Mouse (Mus musculus): Measurements from ENCODE around the gene Krt33b. TPM values are rescaled to one million over a fixed set of nuclear protein-coding genes. Genes with fewer than 3 reads are reported as not detected.

Krt33b gene
- polyA plus RNA-seq, 1 experiment from 2014 or later = not detected

- no peak overlapping the region for H3K9ac ChIP-seq (ENCODE audit: low read length)
- H3K27ac ChIP-seq (ENCODE audit: low read length) = no peak overlapping the region
- WGBS = 70% methylated on average over 20 of the region's 20 CpGs
- no peak overlapping the region for H3K4me3 ChIP-seq (ENCODE audit: low read length)
- no peaks in the 10 kb centered on the region for H3K4me1 ChIP-seq (ENCODE audit: control insufficient read depth, insufficient read depth, low read length)
- no peak; the same call in 1 of the 2 replicates for ATAC-seq (replicated peaks; ENCODE audit: extremely low read depth, insufficient read depth, low FRiP score)
- no peaks in the 10 kb centered on the region for H3K9me3 ChIP-seq (replicated peaks; ENCODE audit: control insufficient read depth, low read length)
- H3K36me3 ChIP-seq (ENCODE audit: control insufficient read depth, insufficient read depth) = no peaks in the 10 kb centered on the region
- H3K27me3 ChIP-seq (ENCODE audit: control insufficient read depth, insufficient read depth, low read length) = peaks cover 4% of the 10 kb centered on the region; the same call in 1 of the 2 replicates
- H3K4me2 ChIP-seq (ENCODE audit: low read depth, low read length) = no peak overlapping the region
These were observed 44.2 kb downstream of the Krt33b start for GRCm38 (mm10) chr11:99985291-99986092.

GRCm38 (mm10) chr11:99983442-99983841, 46.2 kb downstream of the Krt33b start:
- Histone ChIP-seq H3K27me3 (ENCODE audit: control insufficient read depth, insufficient read depth, low read length) (peaks cover 4% of the 10 kb centered on the region; the same call in 1 of the 2 replicates), H3K27ac (ENCODE audit: low read length) (no peak overlapping the region), H3K4me1 (ENCODE audit: control insufficient read depth, insufficient read depth, low read length) (no peaks in the 10 kb centered on the region), H3K9ac (ENCODE audit: low read length) (no peak overlapping the region), H3K4me3 (ENCODE audit: low read length) (no peak overlapping the region), H3K9me3 (replicated peaks; ENCODE audit: control insufficient read depth, low read length) (no peaks in the 10 kb centered on the region), H3K4me2 (ENCODE audit: low read depth, low read length) (no peak overlapping the region), H3K36me3 (ENCODE audit: control insufficient read depth, insufficient read depth) (no peaks in the 10 kb centered on the region)
- ATAC-seq (replicated peaks; ENCODE audit: extremely low read depth, insufficient read depth, low FRiP score) = no peak
- 82% methylated on average over 1 of the region's 1 CpGs for WGBS

- no peak overlapping the region for H3K4me2 ChIP-seq (ENCODE audit: low read depth, low read length)
- H3K4me3 ChIP-seq (ENCODE audit: low read length) = no peak overlapping the region
- 79% methylated on average over 9 of the region's 9 CpGs for WGBS
- no peak overlapping the region for H3K27ac ChIP-seq (ENCODE audit: low read length)
- H3K9me3 ChIP-seq (replicated peaks; ENCODE audit: control insufficient read depth, low read length) = no peaks in the 10 kb centered on the region
- H3K4me1 ChIP-seq (ENCODE audit: control insufficient read depth, insufficient read depth, low read length) = no peaks in the 10 kb centered on the region
- no peaks in the 10 kb centered on the region for H3K36me3 ChIP-seq (ENCODE audit: control insufficient read depth, insufficient read depth)
- no peak overlapping the region for H3K9ac ChIP-seq (ENCODE audit: low read length)
- H3K27me3 ChIP-seq (ENCODE audit: control insufficient read depth, insufficient read depth, low read length) = peaks cover 4% of the 10 kb centered on the region; the same call in 1 of the 2 replicates
- ATAC-seq (replicated peaks; ENCODE audit: extremely low read depth, insufficient read depth, low FRiP score) = no peak
These were observed 46.9 kb downstream of the Krt33b start for GRCm38 (mm10) chr11:99982731-99983130.

GRCm38 (mm10) chr11:99978953-99979352, 50.7 kb downstream of the Krt33b start, which contains the start of gene Krtap29-1:
Gene Krtap29-1 (minus strand): TSS chr11:99979053.
- 72% methylated on average over 5 of the region's 5 CpGs for WGBS

More at GRCm38 (mm10) chr11:99978953-99979352, 50.7 kb downstream of the Krt33b start, which contains the start of gene Krtap29-1:
- no peaks in the 10 kb centered on the region for H3K4me1 ChIP-seq (ENCODE audit: control insufficient read depth, insufficient read depth, low read length)
- H3K9ac ChIP-seq (ENCODE audit: low read length) = no peak within 1 kb of the TSS
- no peak within 1 kb of the TSS for H3K4me3 ChIP-seq (ENCODE audit: low read length)
- H3K27me3 ChIP-seq (ENCODE audit: control insufficient read depth, insufficient read depth, low read length) = no peaks in the 10 kb centered on the region
- no peaks in the 10 kb centered on the region for H3K36me3 ChIP-seq (ENCODE audit: control insufficient read depth, insufficient read depth)
- H3K9me3 ChIP-seq (replicated peaks; ENCODE audit: control insufficient read depth, low read length) = no peaks in the 10 kb centered on the region; the same call in 1 of the 2 replicates
- no peak for ATAC-seq (replicated peaks; ENCODE audit: extremely low read depth, insufficient read depth, low FRiP score)
- no peak within 1 kb of the TSS for H3K27ac ChIP-seq (ENCODE audit: low read length)
- H3K4me2 ChIP-seq (ENCODE audit: low read depth, low read length) = no peak within 1 kb of the TSS

Other genes starting within 250 kb of the Krt33b start
- gene Krtap4-8, start 249.2 kb downstream of the Krt33b start, polyA plus RNA-seq (2015; fragmentation: Nextera tagmentation; extraction: Ambion mirVana) = not detected in 2 replicates
- not detected in 2 replicates for gene Krtap4-9, start 244.7 kb downstream of the Krt33b start, polyA plus RNA-seq (2015; fragmentation: Nextera tagmentation; extraction: Ambion mirVana)
- not detected in 2 replicates for gene Gm11596, start 236.4 kb downstream of the Krt33b start, polyA plus RNA-seq (2015; fragmentation: Nextera tagmentation; extraction: Ambion mirVana)
- gene Gm11569, start 230.9 kb downstream of the Krt33b start, polyA plus RNA-seq (2015; fragmentation: Nextera tagmentation; extraction: Ambion mirVana) = not detected in 2 replicates
- not detected in 2 replicates for gene Gm11554, start 225.4 kb downstream of the Krt33b start, polyA plus RNA-seq (2015; fragmentation: Nextera tagmentation; extraction: Ambion mirVana)
- gene Krtap4-13, start 220.0 kb downstream of the Krt33b start, polyA plus RNA-seq (2015; fragmentation: Nextera tagmentation; extraction: Ambion mirVana) = not detected in 2 replicates
- gene Gm11564, start 214.2 kb downstream of the Krt33b start, polyA plus RNA-seq (2015; fragmentation: Nextera tagmentation; extraction: Ambion mirVana) = not detected in 2 replicates
- gene 2300003K06Rik, start 191.8 kb downstream of the Krt33b start, polyA plus RNA-seq (2015; fragmentation: Nextera tagmentation; extraction: Ambion mirVana) = not detected in 2 replicates
- not detected in 2 replicates for gene Krtap4-16, start 178.3 kb downstream of the Krt33b start, polyA plus RNA-seq (2015; fragmentation: Nextera tagmentation; extraction: Ambion mirVana)
- gene Gm11568, start 172.0 kb downstream of the Krt33b start, polyA plus RNA-seq (2015; fragmentation: Nextera tagmentation; extraction: Ambion mirVana) = not detected in 2 replicates
- gene Gm11559, start 165.4 kb downstream of the Krt33b start, polyA plus RNA-seq (2015; fragmentation: Nextera tagmentation; extraction: Ambion mirVana) = not detected in 2 replicates
- not detected in 2 replicates for gene Krtap9-1, start 156.5 kb downstream of the Krt33b start, polyA plus RNA-seq (2015; fragmentation: Nextera tagmentation; extraction: Ambion mirVana)
- not detected in 2 replicates for gene Gm11567, start 150.7 kb downstream of the Krt33b start, polyA plus RNA-seq (2015; fragmentation: Nextera tagmentation; extraction: Ambion mirVana)
- not detected in 2 replicates for gene Krtap31-1, start 121.9 kb downstream of the Krt33b start, polyA plus RNA-seq (2015; fragmentation: Nextera tagmentation; extraction: Ambion mirVana)
- not detected in 2 replicates for gene Gm11565, start 115.1 kb downstream of the Krt33b start, polyA plus RNA-seq (2015; fragmentation: Nextera tagmentation; extraction: Ambion mirVana)
- not detected in 2 replicates for gene Krtap31-2, start 93.6 kb downstream of the Krt33b start, polyA plus RNA-seq (2015; fragmentation: Nextera tagmentation; extraction: Ambion mirVana)
- gene Krtap9-5, start 81.4 kb downstream of the Krt33b start, polyA plus RNA-seq (2015; fragmentation: Nextera tagmentation; extraction: Ambion mirVana) = not detected in 2 replicates
- not detected in 2 replicates for gene Krtap29-1, start 50.8 kb downstream of the Krt33b start, polyA plus RNA-seq (2015; fragmentation: Nextera tagmentation; extraction: Ambion mirVana)
- not detected in 2 replicates for gene Krtap16-1, start 43.3 kb downstream of the Krt33b start, polyA plus RNA-seq (2015; fragmentation: Nextera tagmentation; extraction: Ambion mirVana)
- 0.27 TPM in 1 of 2 replicates, not detected in the other for gene Krtap17-1, start 35.9 kb downstream of the Krt33b start, polyA plus RNA-seq (2015; fragmentation: Nextera tagmentation; extraction: Ambion mirVana)
- not detected in 2 replicates for gene Krt33a, start 13.7 kb downstream of the Krt33b start, polyA plus RNA-seq (2015; fragmentation: Nextera tagmentation; extraction: Ambion mirVana)
- gene Krt34, start 11.7 kb upstream of the Krt33b start, polyA plus RNA-seq (2015; fragmentation: Nextera tagmentation; extraction: Ambion mirVana) = not detected in 2 replicates
- 0.12 TPM in 1 of 2 replicates, not detected in the other for gene Krt31, start 20.7 kb upstream of the Krt33b start, polyA plus RNA-seq (2015; fragmentation: Nextera tagmentation; extraction: Ambion mirVana)
- not detected in 2 replicates for gene Krt32, start 58.4 kb upstream of the Krt33b start, polyA plus RNA-seq (2015; fragmentation: Nextera tagmentation; extraction: Ambion mirVana)
- not detected in 2 replicates for gene Krt35, start 66.4 kb upstream of the Krt33b start, polyA plus RNA-seq (2015; fragmentation: Nextera tagmentation; extraction: Ambion mirVana)
- not detected in 2 replicates for gene Krt36, start 75.8 kb upstream of the Krt33b start, polyA plus RNA-seq (2015; fragmentation: Nextera tagmentation; extraction: Ambion mirVana)
- 0.58 and 1.7 TPM in 2 replicates for gene Krt13, start 91.7 kb upstream of the Krt33b start, polyA plus RNA-seq (2015; fragmentation: Nextera tagmentation; extraction: Ambion mirVana)
- gene Krt15, start 106.1 kb upstream of the Krt33b start, polyA plus RNA-seq (2015; fragmentation: Nextera tagmentation; extraction: Ambion mirVana) = 12.4 and 18.4 TPM in 2 replicates
- 64.1 and 79.3 TPM in 2 replicates for gene Krt19, start 118.8 kb upstream of the Krt33b start, polyA plus RNA-seq (2015; fragmentation: Nextera tagmentation; extraction: Ambion mirVana)
- not detected in 2 replicates for gene Krt9, start 163.4 kb upstream of the Krt33b start, polyA plus RNA-seq (2015; fragmentation: Nextera tagmentation; extraction: Ambion mirVana)
- 5.0 and 7.8 TPM in 2 replicates for gene Krt14, start 177.7 kb upstream of the Krt33b start, polyA plus RNA-seq (2015; fragmentation: Nextera tagmentation; extraction: Ambion mirVana)
- gene Krt16, start 219.0 kb upstream of the Krt33b start, polyA plus RNA-seq (2015; fragmentation: Nextera tagmentation; extraction: Ambion mirVana) = 0.24 and 0.49 TPM in 2 replicates
- 26.6 and 58.5 TPM in 2 replicates for gene Krt17, start 231.2 kb upstream of the Krt33b start, polyA plus RNA-seq (2015; fragmentation: Nextera tagmentation; extraction: Ambion mirVana)
- not detected in 2 replicates for gene Krt42, start 240.0 kb upstream of the Krt33b start, polyA plus RNA-seq (2015; fragmentation: Nextera tagmentation; extraction: Ambion mirVana)